In genomic region chr1:152999983-153000382, GRCm38 (mm10) we compare ENCODE assay signal across 20 mouse cellular contexts. TPM values are rescaled to one million over a fixed set of nuclear protein-coding genes. Genes with fewer than 3 reads are reported as not detected.
DNase-seq lines count a peak whose midpoint lies in the region; TF ChIP-seq lines count a peak whose summit lies in the region.
"Had no signal": no experiment of that assay in that cellular context is flagged by ENCODE, and none has a peak within 500 bp of the region (broad histone marks: within the 10 kb centered on the region; RNA-seq: fewer than 3 reads in every experiment).

No protein-coding gene starts in this region.

- WGBS in thymus, adult 2 months, result 16% methylated on average over 8 of the region's 8 CpGs

- no peak overlapping the region for H3K4me3 ChIP-seq in thymus, adult 2 months (ENCODE audit: control insufficient read depth, insufficient read depth, low read length)
- H3K4me3 ChIP-seq: embryonic facial prominence, embryonic 12.5 days; erythroblast, embryonic 14.5 days; forebrain, embryonic 13.5 days; heart, embryonic 13.5 days; limb, embryonic 12.5 days; liver, embryonic 12.5 days; midbrain, embryonic 10.5 days had no signal

- H3K27ac ChIP-seq in thymus, adult 2 months (ENCODE audit: control insufficient read depth, insufficient read depth, low read length), result no peak overlapping the region
- H3K27ac ChIP-seq: embryonic facial prominence, embryonic 12.5 days; forebrain, embryonic 13.5 days; heart, embryonic 13.5 days; limb, embryonic 12.5 days; liver, embryonic 12.5 days; midbrain, embryonic 10.5 days had no signal

- peaks cover 5% of the 10 kb centered on the region for H3K4me1 ChIP-seq in thymus, adult 2 months (replicated peaks; ENCODE audit: control insufficient read depth, insufficient read depth, low read length)
- H3K4me1 ChIP-seq: embryonic facial prominence, embryonic 12.5 days; forebrain, embryonic 13.5 days; limb, embryonic 12.5 days; liver, embryonic 12.5 days; midbrain, embryonic 10.5 days had no signal

- no peaks in the 10 kb centered on the region for H3K27me3 ChIP-seq in thymus, adult 2 months (ENCODE audit: control insufficient read depth, insufficient read depth, low read length)
- H3K27me3 ChIP-seq: CH12.LX; embryonic facial prominence, embryonic 12.5 days; forebrain, embryonic 13.5 days; heart, embryonic 13.5 days; limb, embryonic 12.5 days; liver, embryonic 12.5 days had no signal

- no peaks in the 10 kb centered on the region for H3K36me3 ChIP-seq in thymus, adult 2 months (ENCODE audit: control insufficient read depth, insufficient read depth, low read length)
- H3K36me3 ChIP-seq: embryonic facial prominence, embryonic 12.5 days; heart, embryonic 13.5 days; limb, embryonic 12.5 days; liver, embryonic 12.5 days; midbrain, embryonic 10.5 days had no signal

- no peak for TF ChIP-seq CTCF in thymus, adult 2 months (IDR thresholded peaks at IDR 0.05; ENCODE audit: borderline replicate concordance, control insufficient read depth, extremely low read depth, insufficient read depth, low read length, poor library complexity)

- DNase-seq in cerebellum, adult 11-12 months, result peak; percentile 66
- no peak for DNase-seq in cerebellum, adult 9-10 months
- DNase-seq in thymus, postnatal 25 days, result peak; percentile 6
- DNase-seq in thymus, adult 2 months, result no peak
- DNase-seq in cerebellum, postnatal 14 days, result peak; percentile 29 to 52
- no peak for DNase-seq in adrenal gland, postnatal 10 days
- DNase-seq in heart, postnatal 14 days, result no peak
- DNase-seq: gastrocnemius, postnatal 14 days; kidney, adult 8-10 months; kidney, postnatal 14 days; lung, adult 2 months; lung, postnatal 36 days had no signal

- no peak for TF ChIP-seq POLR2A in thymus, adult 2 months (IDR thresholded peaks at IDR 0.05; ENCODE audit: control insufficient read depth, extremely low read depth, insufficient read depth, low read length, poor library complexity)

- intact Hi-C loops in heart, postnatal 14 days (cut with DNase I), result no loop called here

RNA-seq across cellular contexts. Expression of gene Nmnat2, which starts 45.2 kb away (rescaled TPM):
- polyA plus RNA-seq in thymus, adult 2 months (2012; rRNA removed), result 0.66 and 1.1 TPM in 2 replicates
- 1 to 10 TPM; 2.1 to 5.1 TPM for total RNA-seq in adrenal gland, postnatal 10 days (2021)
- 1 to 10 TPM in 1 of 2 experiments, under 1 TPM in 1; 0.61 to 1.0 TPM for total RNA-seq in heart, postnatal 14 days (2021)
- polyA plus RNA-seq: erythroblast, embryonic 14.5 days; liver, embryonic 12.5 days had no signal

Comparison
In these comparisons a context has a peak if more than half of its experiments do, and no peak if none do; other contexts are left out.
1. DNase-seq: peak in cerebellum, adult 11-12 months (single experiment), thymus, postnatal 25 days (single experiment) and cerebellum, postnatal 14 days (2 of 2); none in cerebellum, adult 9-10 months (single experiment), thymus, adult 2 months (single experiment), adrenal gland, postnatal 10 days (single experiment) and heart, postnatal 14 days (0 of 2).